Mouse (Mus musculus): ENCODE measurements around the gene Ubqln3. TPM values are rescaled to one million over a fixed set of nuclear protein-coding genes. Genes with fewer than 3 reads are reported as not detected.

The Ubqln3 gene
- total RNA-seq (2021) = not detected
- long read RNA-seq, experiment 1 = 0 reads
- long read RNA-seq, experiment 2 = 0 reads

- DNase-seq = no peak
These were observed at the start of gene Ubqln3 for GRCm38 (mm10) chr7:104143179-104143578. Gene Ubqln3 (minus strand): TSS chr7:104143279.

DNA sequence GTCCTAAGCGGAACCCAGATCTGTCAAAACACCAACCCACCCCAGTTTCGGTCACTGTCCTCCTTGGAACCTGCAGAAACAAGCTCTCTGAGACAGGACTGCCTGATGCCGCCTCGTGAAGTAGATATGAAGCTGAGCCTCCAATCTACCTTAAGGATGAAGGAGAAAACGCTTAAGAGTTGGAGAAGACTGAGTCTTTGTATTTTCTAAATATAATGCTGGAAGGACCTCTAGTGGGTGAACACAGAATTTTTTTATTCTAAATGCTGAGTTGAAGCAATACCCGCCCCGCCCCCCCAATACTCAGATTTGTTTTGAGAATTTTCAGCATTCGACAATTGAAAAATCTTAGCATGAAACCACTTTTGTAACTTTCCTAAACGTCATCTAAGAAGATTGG, 48.2 kb upstream of the Ubqln3 start:
- no peak for DNase-seq

DNA sequence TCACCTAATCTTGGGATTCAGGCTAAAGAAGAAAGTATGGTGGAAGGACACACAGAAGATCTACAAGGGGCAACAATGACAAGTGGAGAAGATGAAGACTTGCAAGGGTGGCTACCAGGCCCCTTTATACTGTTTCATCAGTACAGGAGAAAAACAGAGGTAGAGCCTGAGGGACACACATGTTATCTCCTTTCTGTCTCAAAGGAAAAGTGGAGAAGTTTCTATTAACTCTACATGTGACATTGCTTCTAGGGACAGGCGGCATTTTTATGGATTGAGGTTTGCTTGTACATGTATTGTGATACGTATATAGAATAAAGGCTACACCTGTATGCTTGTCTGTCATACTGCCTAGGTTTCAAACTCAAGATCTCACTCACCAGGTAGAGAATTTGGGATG, 40.2 kb upstream of the Ubqln3 start, which contains the start of gene Olfr648:
TSS of gene Olfr648 (minus strand) at position 101 of the 400 bp plus-strand sequence.
- DNase-seq = no peak

DNA sequence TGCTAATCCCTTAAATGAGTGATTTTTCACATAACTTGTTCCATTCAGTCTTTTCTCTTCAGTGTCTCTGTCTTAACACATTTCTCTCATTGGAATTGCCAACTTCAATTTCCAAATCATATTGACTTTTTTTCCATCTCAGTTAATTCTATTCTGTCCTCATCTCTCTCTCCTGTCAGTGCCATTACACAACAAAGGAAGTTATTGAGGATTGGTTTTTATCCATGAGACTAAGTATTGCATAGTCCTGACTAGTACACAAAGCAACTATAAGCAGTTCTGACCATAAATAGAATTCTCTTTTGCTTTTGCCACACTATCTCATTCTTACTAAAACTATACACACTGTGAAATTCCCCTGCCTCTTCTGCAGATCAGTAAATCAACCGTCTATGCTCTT, 36.0 kb upstream of the Ubqln3 start:
- DNase-seq = no peak

GRCm38 (mm10) chr7:104178422-104179054, 35.5 kb upstream of the Ubqln3 start:
- DNase-seq = no peak

GRCm38 (mm10) chr7:104175085-104175484, 32.0 kb upstream of the Ubqln3 start:
- no peak for DNase-seq

GRCm38 (mm10) chr7:104169634-104170204, 26.6 kb upstream of the Ubqln3 start:
- DNase-seq = no peak

DNA sequence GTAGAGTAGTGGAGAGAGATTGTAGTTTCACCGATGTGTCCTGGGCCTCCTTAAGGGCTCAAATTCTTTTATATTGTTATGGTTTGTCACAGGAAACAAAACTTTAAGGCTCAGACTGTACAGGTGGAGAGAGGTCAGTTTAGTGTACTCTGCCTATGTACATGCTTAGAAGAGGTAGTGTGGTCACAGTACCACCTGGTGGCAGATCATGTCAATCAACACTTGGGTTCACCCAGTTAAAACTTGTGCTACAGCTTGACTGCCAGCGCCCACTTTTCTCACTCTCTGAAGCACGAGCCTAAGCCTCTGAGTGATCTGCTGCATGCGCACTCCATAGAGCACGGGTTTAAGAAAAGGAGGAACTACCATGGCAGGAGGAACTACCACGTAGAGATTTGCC, 24.0 kb upstream of the Ubqln3 start:
- no peak for DNase-seq

DNA sequence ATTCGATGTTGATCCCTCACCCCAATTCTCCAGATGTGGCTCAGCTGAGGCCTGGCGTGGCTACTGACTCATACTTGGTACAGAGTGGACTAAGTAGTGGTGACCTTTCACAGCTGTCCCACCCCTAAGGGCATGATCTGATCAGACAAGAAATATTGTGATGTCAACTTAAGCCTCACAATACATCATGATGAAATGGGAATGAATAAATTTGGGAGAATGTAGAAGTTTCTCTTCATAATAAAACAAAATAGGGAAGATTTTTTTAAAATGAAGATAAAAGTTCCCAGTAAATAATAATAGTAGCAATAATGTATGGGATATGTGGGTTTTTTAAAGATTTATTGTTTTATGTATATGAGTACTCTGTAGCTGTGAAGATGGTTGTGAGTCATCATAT, 7.4 kb upstream of the Ubqln3 start, which contains the start of gene Ubqlnl:
TSS of gene Ubqlnl (minus strand) at position 101 of the 400 bp plus-strand sequence.
- no peak for DNase-seq

DNA sequence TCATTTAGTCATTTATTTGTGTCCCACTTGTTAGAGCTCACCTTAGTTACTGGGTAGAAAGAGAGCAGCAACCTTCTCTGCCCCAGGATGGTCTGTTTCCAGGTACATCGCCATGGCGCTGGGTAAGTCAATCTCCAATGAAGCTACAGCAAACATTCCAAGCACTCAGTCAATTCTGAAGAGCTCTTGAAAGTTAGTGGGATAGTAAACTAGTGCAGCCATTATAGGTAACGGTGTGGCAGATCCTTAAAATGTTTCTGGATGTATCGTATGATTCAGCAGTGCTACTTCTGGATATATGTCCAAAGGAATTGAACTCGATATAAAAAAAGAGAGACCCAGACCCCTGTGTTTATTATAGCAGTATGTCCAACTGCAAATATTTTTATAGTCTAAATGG, 5.8 kb downstream of the Ubqln3 start, which contains the start of gene Olfr643:
TSS of gene Olfr643 (minus strand) at position 101 of the 400 bp plus-strand sequence.
- DNase-seq = no peak

GRCm38 (mm10) chr7:104129726-104130125, 13.4 kb downstream of the Ubqln3 start, which contains the start of gene Ubqln5:
Gene Ubqln5 (minus strand): TSS chr7:104129826.
- DNase-seq = no peak

GRCm38 (mm10) chr7:104104757-104104972, 38.4 kb downstream of the Ubqln3 start, which contains the start of gene Olfr646:
Gene Olfr646 (plus strand): TSS chr7:104104873.
- no peak for DNase-seq

- DNase-seq = no peak
These were observed 38.9 kb downstream of the Ubqln3 start for GRCm38 (mm10) chr7:104103913-104104756.

Other genes starting within 250 kb of the Ubqln3 start
- not detected for gene Olfr64, start 248.8 kb downstream of the Ubqln3 start, total RNA-seq (2021)
- not detected for gene Olfr65, start 239.8 kb downstream of the Ubqln3 start, total RNA-seq (2021)
- not detected for gene Olfr631, start 214.5 kb downstream of the Ubqln3 start, total RNA-seq (2021)
- gene Olfr632, start 208.9 kb downstream of the Ubqln3 start, total RNA-seq (2021) = not detected
- gene Olfr633, start 198.8 kb downstream of the Ubqln3 start, total RNA-seq (2021) = not detected
- gene Olfr635, start 172.1 kb downstream of the Ubqln3 start, total RNA-seq (2021) = not detected
- not detected for gene Olfr638, start 144.5 kb downstream of the Ubqln3 start, total RNA-seq (2021)
- under 1 TPM in 1 of 2 experiments, not detected in 1; 0.06 TPM for gene Olfr639, start 126.0 kb downstream of the Ubqln3 start, total RNA-seq (2021)
- not detected for gene Olfr640, start 117.7 kb downstream of the Ubqln3 start, total RNA-seq (2021)
- gene Olfr641, start 107.8 kb downstream of the Ubqln3 start, total RNA-seq (2021) = not detected
- not detected for gene Olfr642, start 90.6 kb downstream of the Ubqln3 start, total RNA-seq (2021)
- not detected for gene 4930516K23Rik, start 81.8 kb downstream of the Ubqln3 start, total RNA-seq (2021)
- gene Olfr644, start 71.4 kb downstream of the Ubqln3 start, total RNA-seq (2021) = not detected
- gene Olfr645, start 57.8 kb downstream of the Ubqln3 start, total RNA-seq (2021) = not detected
- not detected for gene Olfr646, start 38.4 kb downstream of the Ubqln3 start, total RNA-seq (2021)
- gene Ubqln5, start 13.5 kb downstream of the Ubqln3 start, total RNA-seq (2021) = not detected
- not detected for gene Olfr643, start 5.9 kb downstream of the Ubqln3 start, total RNA-seq (2021)
- not detected for gene Ubqlnl, start 7.3 kb upstream of the Ubqln3 start, total RNA-seq (2021)
- not detected for gene Olfm5, start 21.6 kb upstream of the Ubqln3 start, total RNA-seq (2021)
- gene Olfr648, start 40.1 kb upstream of the Ubqln3 start, total RNA-seq (2021) = not detected
- not detected for gene Olfr649, start 52.7 kb upstream of the Ubqln3 start, total RNA-seq (2021)
- 1 to 10 TPM in 1 of 2 experiments, under 1 TPM in 1; 0.33 to 1.7 TPM for gene Trim6, start 75.5 kb upstream of the Ubqln3 start, total RNA-seq (2021)
- gene Trim34a, start 101.2 kb upstream of the Ubqln3 start, total RNA-seq (2021) = 1 to 10 TPM; 5.4 to 8.3 TPM
- gene Trim5, start 144.8 kb upstream of the Ubqln3 start, total RNA-seq (2021) = 1 to 10 TPM; 3.7 to 4.5 TPM
- 10 to 100 TPM in 1 of 2 experiments, 1 to 10 TPM in 1; 7.2 to 15.9 TPM for gene Trim12a, start 172.2 kb upstream of the Ubqln3 start, total RNA-seq (2021)
- gene Trim34b, start 186.2 kb upstream of the Ubqln3 start, total RNA-seq (2021) = under 1 TPM; 0.21 to 0.69 TPM
- 10 to 100 TPM in 1 of 2 experiments, 1 to 10 TPM in 1; 7.1 to 11.7 TPM for gene Trim12c, start 210.1 kb upstream of the Ubqln3 start, total RNA-seq (2021)
- under 1 TPM; 0.21 to 0.39 TPM for gene Trim30b, start 226.6 kb upstream of the Ubqln3 start, total RNA-seq (2021)

Measured in adrenal gland, postnatal 10 days (tissue).